ENCODE assay signal across 10 mouse cellular contexts in the genomic region with DNA sequence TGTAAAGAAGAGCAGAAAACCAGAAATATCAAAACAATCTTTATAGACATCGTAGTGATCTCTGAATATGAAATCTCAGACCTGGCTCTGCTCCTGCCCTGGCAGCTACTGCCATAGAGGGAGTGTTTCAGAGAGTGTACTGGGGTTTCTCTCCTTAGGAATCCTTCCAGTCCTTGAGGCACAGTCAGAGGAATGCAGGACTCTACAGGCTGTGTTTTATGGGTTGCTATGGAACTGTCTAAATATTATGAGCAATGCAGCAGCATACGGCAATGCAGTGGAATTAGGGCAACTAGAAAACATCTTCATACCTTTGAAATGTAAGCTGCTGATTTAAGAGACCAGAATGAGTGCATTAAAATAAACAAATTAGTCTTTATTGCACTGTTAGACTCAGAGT. TPM values are rescaled to one million over a fixed set of nuclear protein-coding genes. Genes with fewer than 3 reads are reported as not detected.
DNase-seq lines count a peak whose midpoint lies in the region; ATAC-seq and TF ChIP-seq lines count a peak whose summit lies in the region.
"Had no signal": no experiment of that assay in that cellular context is flagged by ENCODE, and none has a peak within 500 bp of the region (broad histone marks: within the 10 kb centered on the region; RNA-seq: fewer than 3 reads in every experiment).

No protein-coding gene starts in this region.

- 70% methylated on average over 2 of the region's 2 CpGs for WGBS in kidney, embryonic 16.5 days
- 70% methylated on average over 2 of the region's 2 CpGs for WGBS in forebrain, embryonic 11.5 days

- no peak for TF ChIP-seq CTCF in Patski (IDR thresholded peaks at IDR 0.05)

- no peak overlapping the region for H3K9ac ChIP-seq in kidney, embryonic 16.5 days (replicated peaks; ENCODE audit: low read length)
- H3K9ac ChIP-seq in forebrain, embryonic 11.5 days (ENCODE audit: low read length) = no peak overlapping the region
- H3K9ac ChIP-seq: liver, embryonic 13.5 days had no signal

- ATAC-seq in kidney, embryonic 16.5 days (ENCODE audit: low FRiP score, low TSS enrichment) = peak; percentile 65; the same call in 1 of the 2 replicates
- peak; percentile 99 for ATAC-seq in Patski
- no peak for ATAC-seq in forebrain, embryonic 11.5 days (replicated peaks; ENCODE audit: low FRiP score)

- H3K36me3 ChIP-seq in kidney, embryonic 16.5 days (ENCODE audit: insufficient read depth, low read length) = no peaks in the 10 kb centered on the region
- H3K36me3 ChIP-seq in forebrain, embryonic 11.5 days (ENCODE audit: control insufficient read depth, insufficient read depth, low read length) = no peaks in the 10 kb centered on the region
- H3K36me3 ChIP-seq: liver, embryonic 13.5 days had no signal

- no peak overlapping the region for H3K4me2 ChIP-seq in kidney, embryonic 16.5 days (replicated peaks; ENCODE audit: low read depth, low read length)
- no peak overlapping the region for H3K4me2 ChIP-seq in forebrain, embryonic 11.5 days (ENCODE audit: low read depth, low read length, severe bottlenecking)
- H3K4me2 ChIP-seq: liver, embryonic 13.5 days had no signal

- H3K4me1 ChIP-seq in kidney, embryonic 16.5 days (ENCODE audit: insufficient read depth, low read length) = no peaks in the 10 kb centered on the region
- no peaks in the 10 kb centered on the region; the same call in 1 of the 2 replicates for H3K4me1 ChIP-seq in forebrain, embryonic 11.5 days (replicated peaks; ENCODE audit: control insufficient read depth, insufficient read depth, low read length)
- H3K4me1 ChIP-seq: liver, embryonic 13.5 days had no signal

- H3K4me3 ChIP-seq in kidney, embryonic 16.5 days (ENCODE audit: low read length) = no peak overlapping the region
- no peak overlapping the region for H3K4me3 ChIP-seq in forebrain, embryonic 11.5 days (ENCODE audit: low read depth, low read length)
- H3K4me3 ChIP-seq: liver, embryonic 13.5 days had no signal

- in situ Hi-C loops in Patski (cut with MboI; ENCODE audit: low pct_unique_long_range_greater_than_20kb) = no loop called here

- no peaks in the 10 kb centered on the region for H3K27me3 ChIP-seq in kidney, embryonic 16.5 days (ENCODE audit: insufficient read depth, low read length)
- H3K27me3 ChIP-seq in Patski = no peaks in the 10 kb centered on the region
- H3K27me3 ChIP-seq in forebrain, embryonic 11.5 days (ENCODE audit: control insufficient read depth, insufficient read depth, low read length) = no peaks in the 10 kb centered on the region
- H3K27me3 ChIP-seq: liver, embryonic 13.5 days had no signal

- no peaks in the 10 kb centered on the region for H3K9me3 ChIP-seq in kidney, embryonic 16.5 days (ENCODE audit: low read length)
- no peaks in the 10 kb centered on the region for H3K9me3 ChIP-seq in forebrain, embryonic 11.5 days (ENCODE audit: control insufficient read depth, low read length)
- H3K9me3 ChIP-seq: liver, embryonic 13.5 days had no signal

- no peak overlapping the region for H3K27ac ChIP-seq in kidney, embryonic 16.5 days (ENCODE audit: low read length)
- H3K27ac ChIP-seq in forebrain, embryonic 11.5 days (ENCODE audit: low read depth, low read length) = no peak overlapping the region
- H3K27ac ChIP-seq: liver, embryonic 13.5 days had no signal

- POLR2A ChIA-PET in Patski (lab: Charles Lee) = no interaction called here

- peak; percentile 19 for DNase-seq in adrenal gland, postnatal 10 days
- no peak for DNase-seq in adrenal gland, postnatal 4 days (ENCODE audit: low spot score in 2 of 2)
- no peak for DNase-seq in kidney, adult 18-20 months
- DNase-seq in Patski (ENCODE audit: low read depth, low spot score) = peak; percentile 37
- DNase-seq in lung, postnatal 14 days = peak; percentile 1
- no peak for DNase-seq in forebrain, embryonic 11.5 days (ENCODE audit: low spot score)
- DNase-seq in layer of hippocampus, postnatal 10 days (ENCODE audit: low spot score in 2 of 2) = no peak
- DNase-seq: kidney, adult 9 months; liver, embryonic 13.5 days had no signal

- CTCF ChIA-PET in Patski (lab: Charles Lee) = no interaction called here

RNA-seq across cellular contexts. Expression of gene Rgs1, which starts 57.2 kb away (rescaled TPM):
- 1 to 10 TPM; 1.2 to 1.5 TPM for total RNA-seq in adrenal gland, postnatal 10 days (2021)
- 1 to 10 TPM; 1.6 to 2.0 TPM for total RNA-seq in adrenal gland, postnatal 4 days (2021)
- polyA plus RNA-seq in kidney, embryonic 16.5 days (2015; fragmentation: Nextera tagmentation; extraction: Ambion mirVana) = not detected in 2 replicates
- not detected for polyA plus RNA-seq in Patski (2021)
- polyA plus RNA-seq in forebrain, embryonic 11.5 days (2014; fragmentation: Nextera tagmentation; extraction: Ambion mirVana) = not detected in 2 replicates
- not detected for total RNA-seq in layer of hippocampus, postnatal 10 days (2021)

Comparison
In these comparisons a context has a peak if more than half of its experiments do, and no peak if none do; other contexts are left out.
1. DNase-seq: peak in adrenal gland, postnatal 10 days (single experiment), Patski (single experiment) and lung, postnatal 14 days (single experiment); none in adrenal gland, postnatal 4 days (0 of 2), kidney, adult 18-20 months (single experiment), forebrain, embryonic 11.5 days (single experiment) and layer of hippocampus, postnatal 10 days (0 of 2).